Mouse (Mus musculus) midbrain, embryonic 14.5 days (tissue): Measurements from ENCODE around the gene Nr4a1. TPM values are rescaled to one million over a fixed set of nuclear protein-coding genes. Genes with fewer than 3 reads are reported as not detected.

Experiments used
- ATAC-seq: fragments of 200-750 bp; cut with Nextera tagmentation; 2 replicates; pipeline ENCODE4 v1.8.0; 2017; ENCODE audit warnings: moderate number of reproducible peaks, moderate library complexity; ENCODE audit not compliant: low FRiP score, low TSS enrichment
- DNase-seq: peaks from one replicate; pipeline ENCODE4 v3.0.0-alpha.2; 2015
- H3K27ac ChIP-seq: fragments of 300-500 bp; sonication (generic); replicated peaks from 2 replicates; pipeline ENCODE4 v1.5.1; 2014; ENCODE audit warnings: mild to moderate bottlenecking, low read depth, low read length, moderate library complexity
- H3K27me3 ChIP-seq: fragments of 300-500 bp; sonication (generic); 2 replicates; pipeline ENCODE4 v1.6.1; 2014; ENCODE audit warnings: low read length, control low read depth, mixed read lengths; ENCODE audit not compliant: control insufficient read depth, insufficient read depth
- H3K36me3 ChIP-seq: fragments of 300-500 bp; sonication (generic); 2 replicates; pipeline ENCODE4 v1.6.1; 2014; ENCODE audit warnings: low read length, control low read depth; ENCODE audit not compliant: control insufficient read depth, insufficient read depth
- H3K4me1 ChIP-seq: fragments of 300-500 bp; sonication (generic); 2 replicates; pipeline ENCODE4 v1.6.1; 2014; ENCODE audit warnings: mild to moderate bottlenecking, antibody characterized with exemption, low read length, control low read depth; ENCODE audit not compliant: control insufficient read depth, insufficient read depth
- H3K4me2 ChIP-seq: fragments of 300-500 bp; sonication (generic); 2 replicates; pipeline ENCODE4 v1.6.1; 2014; ENCODE audit warnings: mild to moderate bottlenecking, low read length, moderate library complexity
- H3K4me3 ChIP-seq: fragments of 300-500 bp; sonication (generic); replicated peaks from 2 replicates; pipeline ENCODE4 v1.5.1; 2014; ENCODE audit warnings: low read depth, low read length
- H3K9ac ChIP-seq: fragments of 300-500 bp; sonication (generic); replicated peaks from 2 replicates; pipeline ENCODE4 v1.6.1; 2014; ENCODE audit warnings: mild to moderate bottlenecking, low read length, moderate library complexity
- H3K9me3 ChIP-seq: fragments of 300-500 bp; sonication (generic); 2 replicates; pipeline ENCODE4 v1.6.1; 2016; ENCODE audit warnings: low read length, control low read depth, mixed read lengths; ENCODE audit not compliant: control insufficient read depth
- WGBS: fragments of 180-500 bp; shearing (Covaris S2); extraction: QIAGEN DNeasy Blood & Tissue Kit; methylation state at CpG from one replicate; pipeline ENCODE4 v1.1.7; 2014; 5-methylcytosine and 5-hydroxymethylcytosine counted together
- polyA plus RNA-seq: library from polyadenylated mRNA; unstranded; fragments of >200 nt; fragmentation: Nextera tagmentation; extraction: Ambion mirVana; gene quantifications from 2 replicates; pipeline ENCODE4 v1.2.1, GENCODE M21; 2014

The Nr4a1 gene
- polyA plus RNA-seq, 1 experiment from 2014 or later: 2.9 TPM

DNA sequence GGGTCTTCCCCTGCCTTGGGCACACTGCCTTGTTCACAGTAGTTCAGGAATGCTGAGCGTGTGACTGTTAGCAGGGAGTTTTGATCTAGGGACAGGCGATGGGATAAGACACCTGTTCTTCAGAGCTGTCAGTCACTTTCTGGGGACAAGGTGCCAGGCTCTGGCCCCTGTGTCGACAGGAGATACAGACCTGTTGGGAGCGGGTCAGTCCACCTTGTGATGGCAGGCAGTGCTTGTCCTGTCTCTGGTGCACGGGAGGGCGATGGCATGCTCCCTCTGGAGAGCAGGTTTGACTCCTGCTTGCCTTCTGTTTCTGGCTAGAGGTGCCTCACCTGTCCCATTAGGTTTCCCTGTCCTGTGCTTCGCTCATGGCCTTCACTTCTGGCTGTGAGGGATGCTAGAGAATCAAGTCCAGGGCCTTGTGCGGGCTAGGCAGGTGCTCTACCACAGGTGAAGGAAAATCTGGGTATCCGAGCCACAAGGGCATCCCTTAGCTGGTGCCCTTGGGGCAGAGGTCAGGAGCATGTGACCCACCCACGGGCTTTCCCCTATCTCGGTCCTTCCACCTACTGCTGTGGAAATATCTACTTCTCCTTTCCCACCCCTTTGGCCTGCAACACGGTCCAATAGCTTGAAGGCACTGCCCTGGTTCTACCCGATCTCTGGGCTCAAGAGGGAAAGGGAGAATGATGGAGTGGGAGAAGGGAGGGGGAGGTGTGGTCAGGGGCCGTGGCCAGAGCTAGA is 2.6 kb downstream of the Nr4a1 start:
- Histone ChIP-seq H3K9ac (no peak overlapping the region), H3K4me1 (0 out of 2 replicates have a peak, but pooled peaks cover 7% of the 10 kb centered on the region), H3K4me3 (no peak overlapping the region), H3K27ac (no peak overlapping the region), H3K36me3 (no peaks in the 10 kb centered on the region), H3K9me3 (no peaks in the 10 kb centered on the region), H3K27me3 (no peaks in the 10 kb centered on the region), H3K4me2 (no peak overlapping the region)
- ATAC-seq (no peak), DNase-seq (no peak)
- WGBS: 85% methylated on average over 14 of the region's 14 CpGs

DNA sequence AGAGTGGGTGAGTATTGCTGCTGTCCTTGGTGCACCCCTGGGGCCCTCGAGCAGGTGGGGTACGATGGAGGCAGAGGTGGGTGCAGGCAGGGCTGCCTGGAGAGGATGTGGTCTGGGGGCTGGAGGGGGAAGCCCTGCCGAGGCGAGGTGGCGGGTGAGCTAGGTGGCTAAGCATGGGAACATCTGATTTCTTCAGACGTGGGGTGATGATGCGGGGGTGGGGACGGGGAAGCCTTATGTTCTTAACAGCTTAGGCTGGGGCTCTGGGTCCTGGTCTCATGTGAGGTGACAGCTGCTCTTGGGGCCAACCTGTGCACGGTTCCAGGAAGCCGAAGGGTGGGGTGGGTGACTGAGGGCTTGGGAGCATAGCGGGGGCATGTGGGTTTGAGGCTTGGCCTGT is 4.4 kb downstream of the Nr4a1 start:
- WGBS: 88% methylated on average over 11 of the region's 11 CpGs
- H3K27ac ChIP-seq: no peak overlapping the region
- no peak overlapping the region for H3K4me2 ChIP-seq
- H3K36me3 ChIP-seq: no peaks in the 10 kb centered on the region
- H3K9ac ChIP-seq: no peak overlapping the region
- DNase-seq (no peak), ATAC-seq (no peak)
- no peak overlapping the region for H3K4me3 ChIP-seq
- H3K4me1 ChIP-seq: 0 out of 2 replicates have a peak, but pooled peaks cover 7% of the 10 kb centered on the region
- no peaks in the 10 kb centered on the region for H3K27me3 ChIP-seq
- H3K9me3 ChIP-seq: no peaks in the 10 kb centered on the region

DNA sequence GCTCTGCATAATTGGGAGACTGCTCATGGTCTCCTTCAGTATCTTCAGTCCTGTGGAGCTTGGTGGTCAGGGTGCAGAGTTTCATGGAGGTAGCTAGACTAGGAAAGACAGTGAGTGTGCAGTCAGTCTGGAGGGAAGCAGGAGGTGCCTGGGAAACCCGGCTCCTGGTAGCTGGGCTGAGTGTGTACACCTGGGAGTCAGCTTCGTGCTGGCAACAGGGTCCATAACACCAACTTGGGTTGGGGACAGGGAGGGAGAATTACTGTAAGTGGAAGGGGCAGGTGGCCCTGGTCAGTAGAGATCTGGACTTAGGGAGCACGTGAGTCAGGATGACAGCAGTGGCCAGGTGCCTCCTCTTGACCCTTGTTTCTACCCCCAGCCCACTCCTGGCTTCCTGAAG is 5.9 kb downstream of the Nr4a1 start:
- no peaks in the 10 kb centered on the region for H3K27me3 ChIP-seq
- no peaks in the 10 kb centered on the region for H3K36me3 ChIP-seq
- 80% methylated on average over 3 of the region's 3 CpGs for WGBS
- H3K27ac ChIP-seq: no peak overlapping the region
- no peak overlapping the region for H3K4me2 ChIP-seq
- DNase-seq (no peak), ATAC-seq (no peak)
- H3K9ac ChIP-seq: no peak overlapping the region
- no peaks in the 10 kb centered on the region for H3K9me3 ChIP-seq
- H3K4me1 ChIP-seq: 0 out of 2 replicates have a peak, but pooled peaks cover under 1% of the 10 kb centered on the region
- no peak overlapping the region for H3K4me3 ChIP-seq

DNA sequence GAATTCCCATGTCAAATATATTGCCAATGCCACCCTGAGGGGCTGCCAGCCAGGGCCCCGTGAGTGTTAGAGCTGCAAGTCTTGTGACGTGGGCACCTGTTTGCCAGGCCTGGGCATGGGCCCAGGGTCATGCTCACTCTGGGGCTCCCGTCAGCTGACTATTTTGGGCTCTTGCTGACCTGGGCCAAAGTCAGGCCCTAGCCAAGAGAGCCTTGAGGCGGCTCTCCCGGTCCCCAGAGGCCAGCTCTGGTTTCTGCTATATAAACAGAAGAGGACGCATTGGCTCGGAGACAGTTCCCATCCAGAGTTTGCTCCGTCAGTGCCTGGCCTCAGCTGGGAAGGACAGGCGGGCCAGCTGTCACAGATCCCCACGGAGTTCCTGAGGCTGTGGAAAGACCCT is 6.3 kb downstream of the Nr4a1 start:
- H3K4me1 ChIP-seq: no peaks in the 10 kb centered on the region
- no peaks in the 10 kb centered on the region for H3K9me3 ChIP-seq
- H3K9ac ChIP-seq: no peak overlapping the region
- DNase-seq (no peak), ATAC-seq (no peak)
- H3K4me2 ChIP-seq: no peak overlapping the region
- H3K4me3 ChIP-seq: no peak overlapping the region
- no peak overlapping the region for H3K27ac ChIP-seq
- H3K27me3 ChIP-seq: peaks cover 2% of the 10 kb centered on the region
- no peaks in the 10 kb centered on the region for H3K36me3 ChIP-seq
- 69% methylated on average over 10 of the region's 10 CpGs for WGBS

GRCm38 (mm10) chr15:101260874-101261622 is 7.0 kb downstream of the Nr4a1 start:
- DNase-seq (no peak), ATAC-seq (no peak)
- no peak overlapping the region for H3K4me2 ChIP-seq
- peaks cover 3% of the 10 kb centered on the region; the same call in 1 of the 2 replicates for H3K4me1 ChIP-seq
- WGBS: 77% methylated on average over 13 of the region's 13 CpGs
- H3K9me3 ChIP-seq: no peaks in the 10 kb centered on the region
- no peaks in the 10 kb centered on the region for H3K36me3 ChIP-seq
- H3K9ac ChIP-seq: no peak overlapping the region
- H3K27ac ChIP-seq: no peak overlapping the region
- H3K27me3 ChIP-seq: peaks cover 8% of the 10 kb centered on the region
- H3K4me3 ChIP-seq: no peak overlapping the region

DNA sequence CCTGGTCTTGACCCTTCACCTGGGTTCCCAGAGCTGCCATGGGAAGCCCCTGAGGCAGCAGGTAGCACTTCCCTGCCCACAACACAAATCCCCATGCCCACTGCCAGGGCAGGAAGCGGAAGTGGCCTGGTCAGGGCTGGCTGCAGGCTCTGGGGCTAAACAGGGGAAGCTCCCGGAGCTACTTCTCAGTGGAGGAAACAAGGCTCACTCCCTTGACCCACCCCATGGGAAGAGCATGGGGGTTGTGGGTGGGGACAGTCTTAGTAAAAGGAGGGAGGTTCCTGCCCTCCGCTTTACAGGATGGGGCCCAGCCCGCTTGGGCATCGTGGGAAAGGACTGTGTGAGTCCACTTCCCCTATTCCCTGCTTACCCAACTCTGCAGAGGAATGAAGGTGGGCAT is 8.4 kb downstream of the Nr4a1 start:
- H3K9me3 ChIP-seq: no peaks in the 10 kb centered on the region
- H3K9ac ChIP-seq: no peak overlapping the region
- H3K27ac ChIP-seq: no peak overlapping the region
- no peak overlapping the region for H3K4me3 ChIP-seq
- DNase-seq (no peak), ATAC-seq (no peak)
- no peaks in the 10 kb centered on the region for H3K36me3 ChIP-seq
- 81% methylated on average over 5 of the region's 5 CpGs for WGBS
- H3K4me2 ChIP-seq: no peak overlapping the region
- peaks cover 23% of the 10 kb centered on the region for H3K27me3 ChIP-seq
- H3K4me1 ChIP-seq: peaks cover 9% of the 10 kb centered on the region; the same call in 1 of the 2 replicates

DNA sequence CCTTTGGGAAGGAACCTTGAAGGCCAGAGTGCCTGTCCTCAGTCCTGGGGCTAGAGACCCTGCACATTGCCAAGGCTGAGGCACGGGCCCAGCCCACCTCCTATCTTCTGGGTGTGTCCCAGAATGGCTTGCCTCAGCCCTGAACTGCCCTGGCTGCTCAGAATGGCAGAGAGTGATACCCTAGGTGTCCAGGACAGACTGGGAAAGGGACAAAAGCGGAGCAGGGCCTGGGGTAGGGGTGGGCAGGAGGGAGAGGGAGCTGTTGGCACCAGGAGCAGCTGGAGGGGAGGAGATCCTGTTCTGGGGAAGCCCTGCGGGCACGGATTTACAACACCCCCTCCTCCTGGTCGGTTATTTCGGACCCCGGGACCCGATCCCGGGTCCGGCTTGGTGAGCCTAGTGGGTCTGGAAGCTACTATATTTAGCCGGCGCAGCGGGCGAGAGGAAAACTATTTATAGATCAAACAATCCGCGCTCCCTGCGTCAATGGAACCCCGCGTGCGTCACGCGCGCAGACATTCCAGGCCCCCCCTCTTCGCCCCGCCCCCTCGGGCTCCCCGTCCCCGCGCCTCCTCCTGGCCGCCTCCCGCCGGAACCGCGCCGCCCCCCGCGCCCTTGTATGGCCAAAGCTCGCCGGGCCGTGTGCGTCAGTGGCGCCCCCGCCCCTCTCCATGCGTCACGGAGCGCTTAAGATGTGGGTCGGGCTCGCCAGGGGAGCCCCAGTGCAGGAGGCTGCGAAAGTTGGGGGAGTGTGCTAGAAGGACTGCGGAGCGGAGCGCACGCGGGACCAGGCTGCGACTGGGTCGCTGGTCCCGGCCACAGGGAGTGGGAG is 12.3 kb downstream of the Nr4a1 start:
- Histone ChIP-seq H3K27ac (no peak overlapping the region), H3K27me3 (peaks cover 28% of the 10 kb centered on the region), H3K9me3 (no peaks in the 10 kb centered on the region), H3K36me3 (peaks cover 7% of the 10 kb centered on the region; the same call in 1 of the 2 replicates), H3K4me3 (peak overlapping the region; percentile 43), H3K4me1 (peaks cover 9% of the 10 kb centered on the region; the same call in 1 of the 2 replicates), H3K4me2 (peak overlapping the region; percentile 77), H3K9ac (peak overlapping the region; percentile 54; the same call in 1 of the 2 replicates)
- under 1% methylated on average over 54 of the region's 57 CpGs for WGBS
- peak; percentile 59; the same call in 1 of the 2 replicates for ATAC-seq
- peak; percentile 80 for DNase-seq
